Mouse (Mus musculus) lung, adult 2 months (tissue): ENCODE data around the gene Mtx1.

ENCODE experiments used
- CTCF ChIP-seq: fragments of 200-500 bp; IDR thresholded peaks from 2 replicates; pipeline ENCODE4 v1.5.1; 2011; ENCODE audit warnings: mild to moderate bottlenecking, low read length, control low read depth; ENCODE audit not compliant: insufficient read depth
- POLR2A ChIP-seq: fragments of 200-500 bp; IDR thresholded peaks from 2 replicates; pipeline ENCODE4 v1.6.1; 2011; ENCODE audit warnings: low read depth, mild to moderate bottlenecking, control low read depth, low read length, borderline replicate concordance; ENCODE audit errors: extremely low read depth

DNA sequence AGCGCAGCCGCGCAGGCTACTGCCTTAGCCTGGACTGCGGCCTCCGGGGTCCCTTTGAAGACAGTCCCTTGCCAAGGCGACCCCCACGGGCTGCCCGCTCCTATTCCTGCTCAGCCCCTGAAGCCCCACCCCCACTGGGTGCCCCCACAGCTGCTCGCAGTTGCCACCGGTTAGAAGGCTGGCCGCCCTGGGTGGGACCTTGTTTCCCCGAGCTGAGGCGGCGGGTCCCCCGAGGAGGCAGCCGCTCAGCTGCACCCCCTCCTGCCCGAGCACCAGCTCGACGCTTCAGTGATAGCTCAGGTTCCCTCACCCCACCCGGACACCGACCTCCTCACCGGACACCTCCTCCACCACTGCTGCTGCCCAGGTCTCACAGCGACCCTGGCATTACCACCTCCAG, 39.7 kb downstream of the Mtx1 start:
- TF ChIP-seq POLR2A (no peak), CTCF (no peak)
